Mouse (Mus musculus) heart, postnatal 0 days (tissue): ENCODE data around the gene Psmd11. TPM values are rescaled to one million over a fixed set of nuclear protein-coding genes. Genes with fewer than 3 reads are reported as not detected.

Source experiments
- ATAC-seq: fragments of 200-750 bp; cut with Nextera tagmentation; 2 replicates; pipeline ENCODE4 v1.8.0; 2017; ENCODE audit warnings: low read depth, moderate number of reproducible peaks, moderate library complexity; ENCODE audit not compliant: insufficient read depth
- DNase-seq: peaks from one replicate; pipeline ENCODE4 v3.0.0-alpha.2; 2016; ENCODE audit warnings: low spot score
- H3K27ac ChIP-seq: fragments of 300-500 bp; sonication (generic); 2 replicates; pipeline ENCODE4 v1.5.1; 2014; ENCODE audit warnings: low read depth, mild to moderate bottlenecking
- H3K27me3 ChIP-seq: fragments of 300-500 bp; sonication (generic); 2 replicates; pipeline ENCODE4 v1.6.1; 2014; ENCODE audit warnings: low read length, mixed read lengths; ENCODE audit not compliant: control insufficient read depth, insufficient read depth
- H3K36me3 ChIP-seq: fragments of 300-500 bp; sonication (generic); replicated peaks from 2 replicates; pipeline ENCODE4 v1.6.1; 2014; ENCODE audit warnings: low read length, mixed read lengths; ENCODE audit not compliant: control insufficient read depth, insufficient read depth
- H3K4me1 ChIP-seq: fragments of 300-500 bp; sonication (generic); 2 replicates; pipeline ENCODE4 v1.6.1; 2014; ENCODE audit warnings: antibody characterized with exemption; ENCODE audit not compliant: control insufficient read depth, insufficient read depth
- H3K4me2 ChIP-seq: fragments of 300-500 bp; sonication (generic); 2 replicates; pipeline ENCODE4 v1.6.1; 2014; ENCODE audit warnings: low read depth, mild to moderate bottlenecking, low read length, moderate library complexity
- H3K4me3 ChIP-seq: fragments of 300-500 bp; sonication (generic); 2 replicates; pipeline ENCODE4 v1.5.1; 2014; ENCODE audit warnings: low read depth, low read length
- H3K9ac ChIP-seq: fragments of 300-500 bp; sonication (generic); replicated peaks from 2 replicates; pipeline ENCODE4 v1.6.1; 2014; ENCODE audit warnings: low read depth, low read length, mixed read lengths
- H3K9me3 ChIP-seq: fragments of 300-500 bp; sonication (generic); replicated peaks from 2 replicates; pipeline ENCODE4 v1.6.1; 2016; ENCODE audit warnings: low read length; ENCODE audit not compliant: control insufficient read depth
- CTCF ChIP-seq: IDR thresholded peaks from 2 replicates; pipeline ENCODE4 v1.5.1; 2016; ENCODE audit warnings: antibody characterized with exemption, control low read depth, low read depth
- EP300 ChIP-seq: IDR thresholded peaks from 2 replicates; pipeline ENCODE4 v1.6.1; 2016; ENCODE audit warnings: antibody characterized with exemption, low read depth
- WGBS: fragments of 180-500 bp; shearing (Covaris S2); extraction: QIAGEN DNeasy Blood & Tissue Kit; methylation state at CpG from one replicate; pipeline ENCODE4 v1.1.7; 2014; 5-methylcytosine and 5-hydroxymethylcytosine counted together
- polyA plus RNA-seq: library from polyadenylated mRNA; unstranded; fragments of >200 nt; fragmentation: Nextera tagmentation; extraction: Ambion mirVana; gene quantifications from 2 replicates; pipeline ENCODE4 v1.2.1, GENCODE M21; 2015
- total RNA-seq: library from RNA; depleted of rRNA; stranded (reverse); fragments of >200 nt; gene quantifications from 2 replicates; pipeline ENCODE4 v1.2.3, GENCODE M21; 2014; ENCODE audit warnings: low replicate concordance

Gene Psmd11
- total and polyA plus RNA-seq, 2 experiments from 2014 or later = 36.0 to 187 TPM

DNA sequence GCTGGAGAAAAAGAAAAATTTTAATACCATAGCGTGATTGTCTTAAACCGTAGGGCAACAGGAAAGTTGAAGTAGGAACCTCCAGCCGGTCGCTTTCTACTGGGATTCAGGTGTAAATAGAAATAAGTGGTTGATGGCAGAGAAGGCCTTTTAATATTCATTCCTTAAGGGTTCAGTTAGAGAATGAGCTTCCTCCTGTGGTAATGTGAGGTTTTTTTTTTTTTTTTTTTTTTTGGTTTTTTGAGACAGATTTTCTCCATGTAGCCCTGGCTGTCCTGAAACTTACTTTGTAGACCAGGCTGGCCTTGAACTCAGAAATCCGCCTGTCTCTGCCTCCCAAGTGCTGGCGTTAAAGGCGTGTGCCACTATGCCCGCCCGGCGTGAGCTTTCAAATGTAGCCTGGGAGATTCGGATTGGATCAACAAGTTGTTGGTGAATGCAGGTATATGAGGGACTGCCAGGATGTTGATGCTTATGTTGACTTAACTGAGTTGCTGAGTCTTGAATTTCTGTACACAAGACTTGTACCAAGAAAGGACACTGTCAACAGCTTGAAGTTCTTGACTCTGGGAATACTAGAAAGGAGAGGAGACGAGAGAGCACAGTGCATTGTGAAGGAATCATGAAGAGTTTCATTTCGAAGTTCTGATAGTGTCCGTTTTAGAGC, 1.2 kb downstream of the Psmd11 start:
- H3K36me3 ChIP-seq = peaks cover 24% of the 10 kb centered on the region
- no peaks in the 10 kb centered on the region for H3K9me3 ChIP-seq
- 0 out of 2 replicates have a peak, but pooled peaks cover 5% of the 10 kb centered on the region for H3K4me1 ChIP-seq
- H3K27ac ChIP-seq = peak overlapping the region; percentile 92
- DNase-seq (no peak), ATAC-seq (no peak)
- TF ChIP-seq EP300 (no peak), CTCF (no peak)
- peak overlapping the region; percentile 98 for H3K9ac ChIP-seq
- peak overlapping the region; percentile 87 for H3K4me2 ChIP-seq
- peak overlapping the region; percentile 99 for H3K4me3 ChIP-seq
- no peaks in the 10 kb centered on the region for H3K27me3 ChIP-seq
- 50% methylated on average over 14 of the region's 14 CpGs for WGBS

- Histone ChIP-seq H3K9me3 (no peaks in the 10 kb centered on the region), H3K4me1 (0 out of 2 replicates have a peak, but pooled peaks cover 5% of the 10 kb centered on the region), H3K4me3 (no peak overlapping the region), H3K27ac (no peak overlapping the region), H3K9ac (no peak overlapping the region), H3K4me2 (no peak overlapping the region), H3K36me3 (peaks cover 26% of the 10 kb centered on the region), H3K27me3 (no peaks in the 10 kb centered on the region)
- ATAC-seq (no peak), DNase-seq (no peak)
- WGBS = 88% methylated on average over 3 of the region's 3 CpGs
- no peak for TF ChIP-seq EP300
- no peak for TF ChIP-seq CTCF
These were observed 2.0 kb downstream of the Psmd11 start for GRCm38 (mm10) chr11:80430366-80430910.

- 91% methylated on average over 3 of the region's 3 CpGs for WGBS
- Histone ChIP-seq H3K36me3 (peaks cover 51% of the 10 kb centered on the region), H3K27ac (no peak overlapping the region), H3K4me3 (no peak overlapping the region), H3K4me1 (no peaks in the 10 kb centered on the region), H3K27me3 (no peaks in the 10 kb centered on the region), H3K9me3 (no peaks in the 10 kb centered on the region), H3K9ac (no peak overlapping the region), H3K4me2 (no peak overlapping the region)
- DNase-seq = no peak
- no peak for ATAC-seq
- TF ChIP-seq CTCF (no peak), EP300 (no peak)
These were observed 18.5 kb downstream of the Psmd11 start for GRCm38 (mm10) chr11:80446916-80447315.

- ATAC-seq (no peak), DNase-seq (no peak)
- H3K4me1 ChIP-seq = no peaks in the 10 kb centered on the region
- H3K9ac ChIP-seq = no peak overlapping the region
- peaks cover 54% of the 10 kb centered on the region for H3K36me3 ChIP-seq
- H3K27ac ChIP-seq = no peak overlapping the region
- TF ChIP-seq CTCF (no peak), EP300 (no peak)
- no peaks in the 10 kb centered on the region for H3K27me3 ChIP-seq
- H3K4me3 ChIP-seq = no peak overlapping the region
- no peaks in the 10 kb centered on the region for H3K9me3 ChIP-seq
- H3K4me2 ChIP-seq = no peak overlapping the region
- WGBS = 81% methylated on average over 2 of the region's 2 CpGs
These were observed 21.4 kb downstream of the Psmd11 start for GRCm38 (mm10) chr11:80449859-80450258.

DNA sequence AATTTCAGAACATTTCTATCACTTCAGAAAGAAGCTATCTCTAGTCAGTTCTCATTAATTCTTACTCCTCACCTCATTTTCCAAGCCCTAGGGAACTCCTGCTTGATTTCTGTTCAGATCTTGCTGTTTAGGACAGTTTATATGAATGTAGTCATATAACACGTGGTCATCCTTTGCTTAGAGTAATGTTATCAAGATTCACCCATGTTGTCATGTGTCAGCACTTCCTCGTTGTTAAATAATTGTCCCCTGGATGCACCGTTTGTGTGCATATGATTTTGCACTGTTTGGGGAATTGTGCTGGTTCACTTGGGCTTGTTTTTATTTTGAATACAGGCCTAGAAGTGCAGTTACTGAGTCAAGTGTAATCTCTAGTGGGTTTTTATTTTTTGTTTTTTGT, 23.8 kb downstream of the Psmd11 start:
- Histone ChIP-seq H3K27ac (no peak overlapping the region), H3K36me3 (peaks cover 51% of the 10 kb centered on the region), H3K9ac (no peak overlapping the region), H3K9me3 (no peaks in the 10 kb centered on the region), H3K27me3 (no peaks in the 10 kb centered on the region), H3K4me2 (no peak overlapping the region), H3K4me1 (no peaks in the 10 kb centered on the region), H3K4me3 (no peak overlapping the region)
- WGBS = 75% methylated on average over 3 of the region's 3 CpGs
- TF ChIP-seq EP300 = no peak
- TF ChIP-seq CTCF = no peak
- no peak for DNase-seq
- ATAC-seq = no peak
